Mouse (Mus musculus) layer of hippocampus, adult 8-10 months (tissue): ENCODE results near the gene Gm20896. TPM values are rescaled to one million over a fixed set of nuclear protein-coding genes. Genes with fewer than 3 reads are reported as not detected.
"Not testable (repeated sequence)": the region's sequence is repeated elsewhere in the genome, so short reads cannot be mapped to it uniquely, and the experiment has no call there.

Experiments
- DNase-seq, 2 experiments: peaks; one replicate each; pipeline ENCODE4 v3.0.0; 2022; ENCODE audit warnings: low spot score in 2 of 2
- total RNA-seq, 4 experiments: library from RNA; stranded (reverse); gene quantifications; 2 replicates each; pipeline ENCODE4 v1.2.4; 2022

Gene Gm20896
- not detected for total RNA-seq

DNA sequence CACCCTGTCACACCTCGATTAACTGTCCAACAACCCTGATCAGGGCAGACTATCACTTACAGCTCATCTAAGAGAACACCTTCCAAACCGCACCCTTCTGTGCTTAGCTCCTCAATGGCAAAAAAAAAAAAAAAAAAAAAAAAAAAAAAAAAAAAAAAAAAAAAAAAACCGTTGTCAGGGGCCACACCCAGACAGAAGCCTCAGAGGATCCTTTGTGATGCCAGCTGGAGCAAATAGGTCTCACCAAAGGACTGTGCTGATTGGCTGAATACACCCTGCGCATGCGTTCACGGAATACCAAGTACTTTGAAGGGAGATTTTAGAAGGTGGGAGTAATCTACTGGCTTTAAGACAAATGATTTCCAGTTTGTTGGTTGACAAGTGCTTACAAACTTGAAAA is at the start of gene Gm20896:
TSS of gene Gm20896 (minus strand) at position 101 of the 400 bp plus-strand sequence.
- DNase-seq = not testable (repeated sequence)
